Mouse (Mus musculus): ENCODE measurements around the gene Smok2a.
"Not testable (repeated sequence)": the region's sequence is repeated elsewhere in the genome, so short reads cannot be mapped to it uniquely, and the experiment has no call there.

Gene Smok2a

DNA sequence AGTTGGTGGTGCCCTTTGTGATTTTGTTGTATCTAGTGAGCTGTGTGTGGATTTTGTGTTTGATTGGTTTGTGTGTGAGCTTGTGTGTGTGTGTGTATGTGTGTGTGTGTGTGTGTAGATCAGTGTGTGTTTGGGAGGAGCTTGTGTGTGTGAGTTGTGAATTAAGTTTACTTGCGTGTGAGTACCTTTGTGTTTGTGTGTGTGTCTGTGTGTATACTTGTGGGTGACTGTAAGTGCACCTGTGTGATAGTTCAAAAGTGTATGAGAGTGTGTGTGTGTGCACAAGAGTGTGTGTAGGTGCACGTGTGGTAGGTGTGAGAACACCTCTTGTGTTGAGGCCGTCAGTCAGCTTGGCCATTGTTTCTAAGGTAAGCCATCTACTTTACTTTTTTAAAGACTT is at the start of gene Smok2a:
TSS of gene Smok2a (plus strand) at position 301 of the 400 bp plus-strand sequence.
- in situ Hi-C loops (cut with MboI; ENCODE audit: low pct_unique_long_range_greater_than_20kb in 1 of 2, low sequenced_read_pairs in 2 of 2, unreplicated experiment in 1 of 2) = no loop called here

GRCm38 (mm10) chr17:13173578-13173977 is 47.4 kb upstream of the Smok2a start:
- in situ Hi-C loops (cut with MboI; ENCODE audit: low pct_unique_long_range_greater_than_20kb in 1 of 2, low sequenced_read_pairs in 2 of 2, unreplicated experiment in 1 of 2) = not testable (repeated sequence)

- in situ Hi-C loops (cut with MboI; ENCODE audit: low pct_unique_long_range_greater_than_20kb in 1 of 2, low sequenced_read_pairs in 2 of 2, unreplicated experiment in 1 of 2) = not testable (repeated sequence)
Observed at GRCm38 (mm10) chr17:13174029-13174428, 47.0 kb upstream of the Smok2a start.

DNA sequence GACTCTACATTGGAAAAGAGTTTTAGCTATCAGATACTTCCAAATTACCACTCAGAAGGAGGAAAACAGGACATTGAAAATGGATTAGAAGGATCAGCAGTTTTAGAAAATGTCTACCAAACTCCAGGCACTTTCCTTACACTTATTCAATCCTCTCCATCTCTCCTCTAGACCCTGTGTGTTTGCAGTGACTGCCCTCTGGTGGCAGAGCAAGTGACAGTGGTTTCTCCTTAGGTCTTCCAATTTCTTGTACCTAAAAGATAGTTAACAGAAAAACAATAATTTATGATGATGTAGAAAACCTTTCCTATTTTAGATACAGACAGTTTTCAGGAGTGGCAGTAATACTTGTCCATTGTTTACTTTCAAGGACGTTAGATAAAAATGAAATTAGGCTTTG is 45.4 kb upstream of the Smok2a start:
- in situ Hi-C loops (cut with MboI; ENCODE audit: low pct_unique_long_range_greater_than_20kb in 1 of 2, low sequenced_read_pairs in 2 of 2, unreplicated experiment in 1 of 2) = not testable (repeated sequence)

GRCm38 (mm10) chr17:13177796-13178195 is 43.2 kb upstream of the Smok2a start:
- in situ Hi-C loops (cut with MboI; ENCODE audit: low pct_unique_long_range_greater_than_20kb in 1 of 2, low sequenced_read_pairs in 2 of 2, unreplicated experiment in 1 of 2) = not testable (repeated sequence)

- in situ Hi-C loops (cut with MboI; ENCODE audit: low pct_unique_long_range_greater_than_20kb in 1 of 2, low sequenced_read_pairs in 2 of 2, unreplicated experiment in 1 of 2) = not testable (repeated sequence)
Observed at GRCm38 (mm10) chr17:13179021-13179420, 42.0 kb upstream of the Smok2a start.

- in situ Hi-C loops (cut with MboI; ENCODE audit: low pct_unique_long_range_greater_than_20kb in 1 of 2, low sequenced_read_pairs in 2 of 2, unreplicated experiment in 1 of 2) = not testable (repeated sequence)
Observed at GRCm38 (mm10) chr17:13180491-13180890, 40.5 kb upstream of the Smok2a start.

GRCm38 (mm10) chr17:13182712-13183111 is 38.3 kb upstream of the Smok2a start:
- in situ Hi-C loops (cut with MboI; ENCODE audit: low pct_unique_long_range_greater_than_20kb in 1 of 2, low sequenced_read_pairs in 2 of 2, unreplicated experiment in 1 of 2) = not testable (repeated sequence)

GRCm38 (mm10) chr17:13184514-13184913 is 36.5 kb upstream of the Smok2a start:
- in situ Hi-C loops (cut with MboI; ENCODE audit: low pct_unique_long_range_greater_than_20kb in 1 of 2, low sequenced_read_pairs in 2 of 2, unreplicated experiment in 1 of 2) = not testable (repeated sequence)

DNA sequence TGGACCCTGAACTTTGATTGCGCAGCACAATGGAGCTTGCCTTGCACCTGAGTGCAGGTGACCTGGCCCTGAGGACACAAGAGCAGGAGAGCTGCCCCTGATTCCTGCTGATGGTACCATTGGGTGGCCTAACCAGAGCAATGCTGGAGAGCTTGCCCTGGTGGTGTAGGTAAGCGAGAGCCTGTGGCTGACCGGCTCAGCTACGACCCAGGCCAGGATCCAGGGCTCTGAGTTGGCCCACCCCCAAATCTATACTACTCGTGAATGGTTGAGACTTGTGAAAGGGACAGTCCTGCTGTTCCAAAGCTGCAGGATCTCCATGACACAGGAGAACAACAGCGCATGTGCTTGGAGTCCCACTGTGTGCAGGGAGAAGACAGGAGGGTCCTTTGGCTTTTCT is 34.4 kb upstream of the Smok2a start:
- in situ Hi-C loops (cut with MboI; ENCODE audit: low pct_unique_long_range_greater_than_20kb in 1 of 2, low sequenced_read_pairs in 2 of 2, unreplicated experiment in 1 of 2) = not testable (repeated sequence)

DNA sequence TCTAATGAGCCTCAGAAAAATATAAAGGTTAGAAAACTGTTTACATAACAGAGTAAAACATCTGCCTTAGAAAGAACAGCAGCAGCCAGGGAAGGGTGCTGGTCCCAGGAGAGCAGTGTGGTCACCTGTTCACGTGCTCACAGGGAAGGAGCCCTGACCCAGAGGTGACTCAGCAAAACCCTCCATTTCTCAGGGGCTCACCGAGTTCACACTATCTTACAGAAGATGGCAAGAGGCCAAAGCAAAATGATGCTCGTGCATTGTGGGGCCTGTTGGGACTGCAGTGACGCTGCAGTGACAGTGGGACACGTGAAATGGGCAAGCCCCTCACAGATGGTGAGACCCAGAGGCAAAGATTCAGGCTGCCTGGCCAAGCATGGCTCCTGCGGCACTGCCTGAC is 33.4 kb upstream of the Smok2a start:
- in situ Hi-C loops (cut with MboI; ENCODE audit: low pct_unique_long_range_greater_than_20kb in 1 of 2, low sequenced_read_pairs in 2 of 2, unreplicated experiment in 1 of 2) = not testable (repeated sequence)

- in situ Hi-C loops (cut with MboI; ENCODE audit: low pct_unique_long_range_greater_than_20kb in 1 of 2, low sequenced_read_pairs in 2 of 2, unreplicated experiment in 1 of 2) = not testable (repeated sequence)
Observed at GRCm38 (mm10) chr17:13188846-13189245, 32.1 kb upstream of the Smok2a start.

- in situ Hi-C loops (cut with MboI; ENCODE audit: low pct_unique_long_range_greater_than_20kb in 1 of 2, low sequenced_read_pairs in 2 of 2, unreplicated experiment in 1 of 2) = not testable (repeated sequence)
Observed at GRCm38 (mm10) chr17:13190836-13191583, 30.0 kb upstream of the Smok2a start.

DNA sequence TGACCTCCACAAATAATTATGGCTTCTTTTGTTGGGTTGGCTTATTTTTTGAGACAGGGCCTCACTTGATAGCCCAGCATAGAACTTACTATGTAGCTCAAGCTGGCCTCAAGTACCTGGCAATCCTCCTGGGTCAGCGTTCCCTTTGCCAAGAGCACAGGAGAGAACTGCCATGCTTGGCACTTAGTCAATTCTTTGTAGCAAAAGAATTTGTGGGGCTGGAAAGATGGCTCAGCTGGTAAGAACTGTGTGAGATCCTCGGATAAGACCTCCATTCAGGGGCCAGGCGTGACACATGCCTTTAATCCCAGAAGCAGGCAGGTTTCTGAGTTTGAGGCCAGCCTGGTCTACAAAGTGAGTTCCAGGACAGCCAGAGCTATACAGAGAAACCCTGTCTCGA is 24.5 kb upstream of the Smok2a start:
- in situ Hi-C loops (cut with MboI; ENCODE audit: low pct_unique_long_range_greater_than_20kb in 1 of 2, low sequenced_read_pairs in 2 of 2, unreplicated experiment in 1 of 2) = not testable (repeated sequence)

DNA sequence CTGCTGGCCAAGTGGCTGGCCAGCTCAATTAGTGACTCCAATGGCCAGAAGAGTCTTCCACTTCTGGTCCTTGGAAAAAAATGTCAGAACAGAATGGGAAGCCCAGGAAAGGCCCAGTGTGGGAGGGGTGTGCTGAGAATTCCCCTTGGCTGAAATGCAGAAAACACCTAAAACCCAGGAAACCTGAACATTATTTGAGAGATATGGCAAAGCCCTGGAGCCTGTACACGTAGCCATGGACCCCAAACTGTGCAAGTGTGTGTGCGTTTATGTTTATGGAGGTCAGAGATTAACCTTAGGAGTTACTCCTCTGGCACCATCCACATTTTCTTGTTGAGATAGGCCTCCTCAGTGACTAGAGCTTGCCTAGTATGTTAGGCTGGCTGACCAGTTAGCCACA is 22.2 kb upstream of the Smok2a start:
- in situ Hi-C loops (cut with MboI; ENCODE audit: low pct_unique_long_range_greater_than_20kb in 1 of 2, low sequenced_read_pairs in 2 of 2, unreplicated experiment in 1 of 2) = not testable (repeated sequence)

- in situ Hi-C loops (cut with MboI; ENCODE audit: low pct_unique_long_range_greater_than_20kb in 1 of 2, low sequenced_read_pairs in 2 of 2, unreplicated experiment in 1 of 2) = not testable (repeated sequence)
Observed at GRCm38 (mm10) chr17:13199880-13200409, 21.0 kb upstream of the Smok2a start.

GRCm38 (mm10) chr17:13201551-13201950 is 19.4 kb upstream of the Smok2a start:
- in situ Hi-C loops (cut with MboI; ENCODE audit: low pct_unique_long_range_greater_than_20kb in 1 of 2, low sequenced_read_pairs in 2 of 2, unreplicated experiment in 1 of 2) = not testable (repeated sequence)

- in situ Hi-C loops (cut with MboI; ENCODE audit: low pct_unique_long_range_greater_than_20kb in 1 of 2, low sequenced_read_pairs in 2 of 2, unreplicated experiment in 1 of 2) = not testable (repeated sequence)
Observed at GRCm38 (mm10) chr17:13202453-13203107, 18.4 kb upstream of the Smok2a start.

GRCm38 (mm10) chr17:13205247-13205646 is 15.7 kb upstream of the Smok2a start:
- in situ Hi-C loops (cut with MboI; ENCODE audit: low pct_unique_long_range_greater_than_20kb in 1 of 2, low sequenced_read_pairs in 2 of 2, unreplicated experiment in 1 of 2) = loop anchor here (5.0 kb wide), 1 partner anchor 307 kb away; no protein-coding TSS in a partner anchor

Measured in mouse embryonic stem cell (cell line).